Mouse (Mus musculus) midbrain, embryonic 11.5 days (tissue): ENCODE data around the gene Mst1. TPM values are rescaled to one million over a fixed set of nuclear protein-coding genes. Genes with fewer than 3 reads are reported as not detected.

ENCODE experiments used
- ATAC-seq: fragments of 200-750 bp; cut with Nextera tagmentation; 2 replicates; pipeline ENCODE4 v1.8.0; 2017; ENCODE audit warnings: moderate TSS enrichment, moderate library complexity; ENCODE audit not compliant: low FRiP score
- DNase-seq: peaks from one replicate; pipeline ENCODE4 v3.0.0; 2015; ENCODE audit warnings: low spot score; ENCODE audit errors: missing footprints
- H3K27ac ChIP-seq: fragments of 300-500 bp; sonication (generic); 2 replicates; pipeline ENCODE4 v1.5.1; 2014; ENCODE audit warnings: low read depth, low read length
- H3K27me3 ChIP-seq: fragments of 300-500 bp; sonication (generic); 2 replicates; pipeline ENCODE4 v1.6.1; 2014; ENCODE audit warnings: mild to moderate bottlenecking, low read length, moderate library complexity, mixed read lengths; ENCODE audit not compliant: control insufficient read depth, insufficient read depth
- H3K36me3 ChIP-seq: fragments of 300-500 bp; sonication (generic); 2 replicates; pipeline ENCODE4 v1.6.1; 2014; ENCODE audit warnings: mild to moderate bottlenecking, low read length, moderate library complexity, mixed read lengths; ENCODE audit not compliant: control insufficient read depth, insufficient read depth
- H3K4me1 ChIP-seq: fragments of 300-500 bp; sonication (generic); 2 replicates; pipeline ENCODE4 v1.6.1; 2014; ENCODE audit warnings: low read length; ENCODE audit not compliant: control insufficient read depth, insufficient read depth
- H3K4me2 ChIP-seq: fragments of 300-500 bp; sonication (generic); 2 replicates; pipeline ENCODE4 v1.6.1; 2014; ENCODE audit warnings: mild to moderate bottlenecking, moderate library complexity
- H3K4me3 ChIP-seq: fragments of 300-500 bp; sonication (generic); 2 replicates; pipeline ENCODE4 v1.5.1; 2014; ENCODE audit warnings: low read depth, low read length
- H3K9ac ChIP-seq: fragments of 300-500 bp; sonication (generic); 2 replicates; pipeline ENCODE4 v1.6.1; 2014; ENCODE audit warnings: low read length
- H3K9me3 ChIP-seq: fragments of 300-500 bp; sonication (generic); 2 replicates; pipeline ENCODE4 v1.6.1; 2016; ENCODE audit warnings: low read length; ENCODE audit not compliant: control insufficient read depth
- WGBS: fragments of 180-500 bp; shearing (Covaris S2); extraction: QIAGEN DNeasy Blood & Tissue Kit; methylation state at CpG from one replicate; pipeline ENCODE4 v1.1.7; 2014; 5-methylcytosine and 5-hydroxymethylcytosine counted together
- polyA plus RNA-seq: library from polyadenylated mRNA; unstranded; fragments of >200 nt; fragmentation: Nextera tagmentation; extraction: Ambion mirVana; gene quantifications from 2 replicates; pipeline ENCODE4 v1.2.1, GENCODE M21; 2014

Gene Mst1
- polyA plus RNA-seq, 1 experiment from 2014 or later, result 0.78 TPM

GRCm38 (mm10) chr9:108055661-108056237, 24.5 kb upstream of the Mst1 start:
- H3K4me1 ChIP-seq, result peaks cover 3% of the 10 kb centered on the region; the same call in 1 of the 2 replicates
- H3K36me3 ChIP-seq, result peaks cover 12% of the 10 kb centered on the region; the same call in 1 of the 2 replicates
- 88% methylated on average over 6 of the region's 6 CpGs for WGBS
- no peak for ATAC-seq
- H3K4me3 ChIP-seq, result no peak overlapping the region
- DNase-seq, result peak; percentile 62
- no peak overlapping the region for H3K9ac ChIP-seq
- H3K4me2 ChIP-seq, result no peak overlapping the region
- no peak overlapping the region for H3K27ac ChIP-seq
- H3K9me3 ChIP-seq, result no peaks in the 10 kb centered on the region
- H3K27me3 ChIP-seq, result no peaks in the 10 kb centered on the region

DNA sequence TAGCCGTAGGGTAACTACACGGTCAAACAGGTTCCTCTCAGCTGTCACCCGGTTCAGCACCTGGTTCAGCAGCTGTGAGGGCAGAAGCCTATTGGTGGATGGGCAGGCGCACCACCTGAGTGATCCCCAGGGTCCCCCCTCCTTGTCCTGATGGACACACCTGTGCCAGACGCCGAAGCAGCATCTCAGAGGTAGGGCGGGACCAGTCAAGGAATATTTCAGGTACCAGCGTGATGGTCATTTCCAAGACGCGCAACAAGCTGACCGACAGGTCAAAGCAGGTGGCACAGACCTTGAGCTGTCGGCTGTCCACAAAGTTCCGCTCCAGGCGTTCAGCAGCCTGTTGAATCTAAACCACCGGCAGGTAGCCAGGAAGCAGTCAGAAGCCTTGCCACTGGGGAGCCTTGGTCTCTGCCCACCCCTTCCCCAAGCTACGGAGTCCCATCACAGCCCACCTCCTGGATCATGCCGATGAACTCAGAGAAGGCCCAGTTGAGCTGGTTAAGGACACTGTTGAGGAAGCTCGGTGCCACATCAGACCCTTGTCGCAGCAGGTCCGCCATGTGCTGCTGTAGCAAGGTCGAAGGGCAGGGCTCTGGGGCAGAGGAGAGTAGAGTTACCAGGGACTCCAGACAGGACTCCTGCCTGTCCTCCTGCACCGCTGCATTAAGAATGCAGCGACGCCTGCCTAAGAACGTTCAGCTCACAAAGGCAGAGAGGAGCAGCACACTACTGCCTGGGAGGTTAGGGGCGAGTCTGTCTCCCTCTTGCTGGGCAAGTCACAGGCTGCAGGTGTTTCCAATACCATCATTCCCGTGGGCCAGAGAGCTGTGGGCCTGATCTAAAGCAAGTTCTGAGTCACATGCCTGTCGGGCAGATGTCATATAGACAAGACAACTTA, 23.6 kb upstream of the Mst1 start:
- Histone ChIP-seq H3K27me3 (no peaks in the 10 kb centered on the region), H3K9ac (no peak overlapping the region), H3K4me3 (no peak overlapping the region), H3K4me1 (peaks cover 3% of the 10 kb centered on the region; the same call in 1 of the 2 replicates), H3K27ac (no peak overlapping the region), H3K4me2 (no peak overlapping the region), H3K36me3 (peaks cover 6% of the 10 kb centered on the region; the same call in 1 of the 2 replicates), H3K9me3 (no peaks in the 10 kb centered on the region)
- peak; percentile 79 for DNase-seq
- 83% methylated on average over 28 of the region's 28 CpGs for WGBS
- ATAC-seq, result no peak

GRCm38 (mm10) chr9:108057262-108057562, 23.0 kb upstream of the Mst1 start:
- DNase-seq (no peak), ATAC-seq (no peak)
- Histone ChIP-seq H3K9me3 (no peaks in the 10 kb centered on the region), H3K4me3 (no peak overlapping the region), H3K27ac (no peak overlapping the region), H3K4me2 (no peak overlapping the region), H3K4me1 (peaks cover 3% of the 10 kb centered on the region; the same call in 1 of the 2 replicates), H3K27me3 (no peaks in the 10 kb centered on the region), H3K9ac (no peak overlapping the region), H3K36me3 (peaks cover 6% of the 10 kb centered on the region; the same call in 1 of the 2 replicates)
- 89% methylated on average over 5 of the region's 5 CpGs for WGBS

GRCm38 (mm10) chr9:108058291-108058690, 21.9 kb upstream of the Mst1 start:
- Histone ChIP-seq H3K27ac (no peak overlapping the region), H3K4me2 (no peak overlapping the region), H3K27me3 (no peaks in the 10 kb centered on the region), H3K36me3 (peaks cover 6% of the 10 kb centered on the region; the same call in 1 of the 2 replicates), H3K4me3 (no peak overlapping the region), H3K4me1 (no peaks in the 10 kb centered on the region), H3K9ac (no peak overlapping the region), H3K9me3 (no peaks in the 10 kb centered on the region)
- ATAC-seq (no peak), DNase-seq (peak; percentile 26)
- WGBS, result 97% methylated on average over 9 of the region's 9 CpGs

DNA sequence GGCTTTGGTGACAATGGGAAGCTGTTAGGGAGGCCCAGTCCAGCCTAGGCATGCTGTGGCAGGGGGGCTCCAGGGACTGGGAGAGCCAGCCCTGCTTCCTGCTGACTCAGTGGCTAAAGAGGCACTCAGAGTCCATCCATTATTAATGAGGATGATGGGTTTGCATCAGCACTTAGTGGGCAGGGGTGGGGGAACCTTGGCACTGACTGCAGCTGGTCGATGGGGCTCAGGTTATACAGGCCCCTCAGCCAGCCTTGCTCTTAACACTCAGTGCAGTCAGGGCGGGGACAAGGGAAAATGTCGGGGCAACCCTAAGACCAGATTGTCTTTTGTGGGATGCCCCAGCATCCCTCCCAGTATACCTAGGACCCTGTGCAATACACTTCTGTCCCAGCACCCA, 18.1 kb upstream of the Mst1 start:
- H3K9me3 ChIP-seq, result no peaks in the 10 kb centered on the region
- DNase-seq, result no peak
- WGBS, result 90% methylated on average over 3 of the region's 3 CpGs
- no peaks in the 10 kb centered on the region for H3K27me3 ChIP-seq
- no peak overlapping the region for H3K9ac ChIP-seq
- no peaks in the 10 kb centered on the region for H3K4me1 ChIP-seq
- no peak overlapping the region for H3K27ac ChIP-seq
- peaks cover 4% of the 10 kb centered on the region; the same call in 1 of the 2 replicates for H3K36me3 ChIP-seq
- 0 out of 2 replicates have a peak, but pooled peaks have one; percentile 24 for ATAC-seq
- H3K4me2 ChIP-seq, result no peak overlapping the region
- no peak overlapping the region for H3K4me3 ChIP-seq

DNA sequence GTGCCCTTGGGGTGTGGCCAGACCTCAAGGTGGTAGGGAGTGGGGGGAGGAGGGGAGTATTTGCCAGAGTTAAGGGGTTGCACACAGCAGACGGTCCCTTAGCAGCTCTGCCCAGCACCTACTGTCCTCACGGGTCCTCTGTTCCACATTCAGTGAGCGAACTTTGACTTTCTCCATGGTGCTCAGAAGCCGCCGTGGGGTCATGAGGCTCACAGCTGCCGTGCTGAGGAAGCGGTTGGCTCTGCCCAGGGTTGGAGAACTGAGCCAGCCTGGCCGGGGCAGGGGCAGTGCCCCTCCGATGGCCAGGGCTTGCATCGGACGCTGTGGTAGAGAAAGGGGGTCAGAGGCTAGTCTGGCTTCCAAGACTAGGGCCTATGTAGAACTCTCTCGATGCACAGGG, 16.9 kb upstream of the Mst1 start:
- H3K4me1 ChIP-seq, result no peaks in the 10 kb centered on the region
- WGBS, result 91% methylated on average over 12 of the region's 12 CpGs
- H3K9ac ChIP-seq, result no peak overlapping the region
- ATAC-seq (no peak), DNase-seq (peak; percentile 54)
- no peaks in the 10 kb centered on the region for H3K27me3 ChIP-seq
- H3K4me3 ChIP-seq, result no peak overlapping the region
- no peaks in the 10 kb centered on the region for H3K9me3 ChIP-seq
- no peak overlapping the region for H3K4me2 ChIP-seq
- no peak overlapping the region for H3K27ac ChIP-seq
- H3K36me3 ChIP-seq, result peaks cover 4% of the 10 kb centered on the region; the same call in 1 of the 2 replicates

DNA sequence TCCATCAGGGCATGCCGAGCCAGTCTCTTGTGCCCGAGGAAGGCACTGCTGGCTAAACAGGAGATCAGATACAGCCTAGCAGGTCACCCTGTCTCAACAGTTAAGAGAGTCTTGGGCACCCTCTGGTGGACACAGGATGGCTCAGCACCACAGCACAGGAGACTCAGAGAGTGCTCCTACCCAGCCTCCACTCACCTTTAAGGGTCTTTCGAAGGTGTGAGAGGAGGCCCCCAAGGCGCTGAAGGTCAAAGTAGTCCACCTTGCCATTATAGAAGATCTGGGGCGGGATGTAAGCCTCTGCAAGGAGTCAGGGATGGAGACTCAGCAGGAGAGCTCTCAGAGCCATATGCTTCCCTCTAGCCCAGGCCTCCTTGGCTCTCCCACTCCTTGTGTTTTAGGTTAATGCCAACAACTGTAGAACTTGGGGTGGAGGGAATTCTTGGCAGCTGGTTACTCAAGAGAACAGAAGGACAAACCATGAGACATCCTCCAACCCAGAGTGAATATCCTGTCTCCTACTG, 14.7 kb upstream of the Mst1 start:
- H3K9me3 ChIP-seq, result no peaks in the 10 kb centered on the region
- no peak for ATAC-seq
- H3K4me1 ChIP-seq, result no peaks in the 10 kb centered on the region
- no peak overlapping the region for H3K9ac ChIP-seq
- peak; percentile 92 for DNase-seq
- no peak overlapping the region for H3K4me3 ChIP-seq
- WGBS, result 43% methylated on average over 5 of the region's 5 CpGs
- H3K27me3 ChIP-seq, result no peaks in the 10 kb centered on the region
- no peak overlapping the region for H3K4me2 ChIP-seq
- H3K36me3 ChIP-seq, result no peaks in the 10 kb centered on the region; the same call in 1 of the 2 replicates
- no peak overlapping the region for H3K27ac ChIP-seq

DNA sequence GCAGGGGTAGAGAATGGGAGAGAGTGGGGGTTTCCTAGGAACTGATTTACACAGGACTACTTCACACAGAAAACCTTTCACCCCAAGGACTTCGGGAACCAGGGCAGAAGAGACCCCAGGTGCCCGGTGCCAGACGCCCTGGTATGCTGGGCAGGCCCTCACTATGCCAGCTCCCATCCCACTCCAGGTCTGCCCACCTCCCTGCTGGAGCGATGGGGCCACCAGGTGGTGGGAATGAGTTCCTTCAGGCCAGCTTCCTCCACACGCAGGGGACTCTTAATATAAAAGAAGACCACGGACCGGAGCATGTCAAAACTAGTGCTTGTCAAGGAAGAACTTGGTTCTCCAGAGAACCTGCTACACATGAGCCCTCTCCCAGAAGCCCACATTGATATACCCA, 13.0 kb upstream of the Mst1 start:
- Histone ChIP-seq H3K36me3 (no peaks in the 10 kb centered on the region; the same call in 1 of the 2 replicates), H3K27me3 (no peaks in the 10 kb centered on the region), H3K4me2 (no peak overlapping the region), H3K4me1 (no peaks in the 10 kb centered on the region), H3K9me3 (no peaks in the 10 kb centered on the region), H3K9ac (no peak overlapping the region), H3K4me3 (no peak overlapping the region), H3K27ac (no peak overlapping the region)
- peak; percentile 6 for DNase-seq
- no peak for ATAC-seq
- WGBS, result 79% methylated on average over 7 of the region's 7 CpGs

DNA sequence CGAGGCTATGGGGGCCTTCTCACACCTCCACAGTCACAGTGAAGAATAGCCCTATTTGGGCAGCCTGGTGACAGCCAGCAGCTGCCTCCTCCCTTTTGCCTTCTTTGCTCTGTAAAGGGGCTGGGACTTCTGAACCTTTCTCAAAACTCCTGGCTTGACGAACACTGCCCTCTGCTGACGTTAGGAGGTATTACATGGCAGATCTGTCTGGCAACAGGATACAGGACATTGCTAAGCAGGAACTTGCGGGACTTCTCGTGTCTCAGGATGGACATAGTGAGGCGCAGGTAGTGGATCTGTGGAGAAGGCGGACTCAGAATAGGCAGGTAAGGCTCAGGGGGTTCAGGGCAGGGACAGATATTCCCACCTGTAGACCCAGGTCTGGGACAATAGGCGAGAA, 12.3 kb upstream of the Mst1 start:
- 28% methylated on average over 8 of the region's 8 CpGs for WGBS
- Histone ChIP-seq H3K9me3 (no peaks in the 10 kb centered on the region), H3K4me3 (no peak overlapping the region), H3K9ac (no peak overlapping the region), H3K4me2 (no peak overlapping the region), H3K36me3 (no peaks in the 10 kb centered on the region; the same call in 1 of the 2 replicates), H3K27ac (no peak overlapping the region), H3K4me1 (no peaks in the 10 kb centered on the region), H3K27me3 (no peaks in the 10 kb centered on the region)
- DNase-seq (peak; percentile 99), ATAC-seq (peak; percentile 49; the same call in 1 of the 2 replicates)
